Mouse (Mus musculus) thymus, adult 2 months (tissue): Measurements from ENCODE around the gene Nr5a2.

Source experiments
- CTCF ChIP-seq: fragments of 200-500 bp; IDR thresholded peaks from 2 replicates; pipeline ENCODE4 v1.5.1; 2012; ENCODE audit warnings: mild to moderate bottlenecking, control low read depth, low read length, moderate library complexity, borderline replicate concordance; ENCODE audit not compliant: control insufficient read depth, poor library complexity, insufficient read depth; ENCODE audit errors: extremely low read depth
- POLR2A ChIP-seq: fragments of 200-500 bp; IDR thresholded peaks from 2 replicates; pipeline ENCODE4 v1.6.1; 2012; ENCODE audit warnings: mild to moderate bottlenecking, low read length, control low read depth, moderate library complexity; ENCODE audit not compliant: control insufficient read depth, poor library complexity, insufficient read depth; ENCODE audit errors: extremely low read depth

DNA sequence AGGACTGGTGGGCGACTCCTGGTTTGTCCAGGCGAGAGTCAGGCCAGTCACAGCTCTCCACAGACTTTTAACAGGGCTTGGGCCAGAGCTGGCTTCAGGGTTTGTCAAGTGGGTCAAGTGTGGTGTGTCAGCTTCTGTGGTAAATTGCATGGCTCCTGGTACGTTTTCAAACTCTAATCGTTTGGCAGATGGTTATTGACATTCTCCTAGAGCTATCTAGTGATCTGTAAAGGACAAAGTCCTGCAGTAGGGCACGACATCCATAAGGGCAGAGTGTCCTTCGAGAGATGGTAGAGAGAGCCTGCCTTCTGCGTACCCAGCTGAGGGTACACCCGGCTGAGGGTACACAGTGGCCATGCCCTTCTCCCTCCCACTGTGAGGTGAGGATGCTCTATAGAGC is 10.7 kb upstream of the Nr5a2 start:
- TF ChIP-seq CTCF (no peak), POLR2A (no peak)
